Mouse (Mus musculus) CH12.LX (cell line): ENCODE measurements around the gene Cd5. TPM values are rescaled to one million over a fixed set of nuclear protein-coding genes. Genes with fewer than 3 reads are reported as not detected.

Experiments used
- DNase-seq: peaks from one replicate; pipeline ENCODE4 v3.0.0-alpha.2; 2013; ENCODE audit errors: extremely low read depth
- H3K27ac ChIP-seq: 2 replicates; pipeline ENCODE4 v1.5.1; 2012; ENCODE audit warnings: low read depth, mild to moderate bottlenecking, control low read depth, moderate library complexity; ENCODE audit not compliant: insufficient read depth
- H3K27me3 ChIP-seq: replicated peaks from 2 replicates; pipeline ENCODE3; 2012; ENCODE audit warnings: inconsistent platforms
- H3K36me3 ChIP-seq, 2 experiments: replicated peaks in 1 of 2; 2 replicates each; pipeline versions ENCODE3 to v1.6.1; 2012; ENCODE audit warnings: inconsistent platforms in 1 of 2, low read length in 1 of 2, mild to moderate bottlenecking in 1 of 2, mixed read lengths in 1 of 2, moderate library complexity in 1 of 2; ENCODE audit not compliant: control insufficient read depth in 1 of 2, insufficient read depth in 1 of 2
- H3K4me1 ChIP-seq, 2 experiments: 2 replicates each; pipeline ENCODE4 v1.6.1; 2012; ENCODE audit warnings: inconsistent platforms in 1 of 2, moderate library complexity in 1 of 2; ENCODE audit not compliant: insufficient read depth in 2 of 2, control insufficient read depth in 1 of 2
- H3K4me2 ChIP-seq: 2 replicates; pipeline ENCODE4 v1.6.1; 2012; ENCODE audit warnings: low read depth, mild to moderate bottlenecking, control low read depth; ENCODE audit not compliant: poor library complexity, insufficient read depth, severe bottlenecking
- H3K4me3 ChIP-seq, 3 experiments: fragments of 150-350 bp in 1 of 3; sonication (generic) in 1 of 3; replicated peaks in 1 of 3; 2 replicates each; pipeline versions ENCODE3 to v1.5.1; 2011 to 2012; ENCODE audit warnings: low read depth in 2 of 3, low read length in 2 of 3, mild to moderate bottlenecking in 2 of 3, moderate library complexity in 2 of 3, control low read depth in 1 of 3, improper control_type of control experiment in 1 of 3, inconsistent platforms in 1 of 3, mixed read lengths in 1 of 3; ENCODE audit not compliant: poor library complexity in 1 of 3
- H3K79me2 ChIP-seq: replicated peaks from 2 replicates; pipeline ENCODE4 v1.6.1; 2012; ENCODE audit warnings: mild to moderate bottlenecking, moderate library complexity; ENCODE audit not compliant: control insufficient read depth, poor library complexity, insufficient read depth, severe bottlenecking; ENCODE audit errors: extremely low read depth
- H3K9ac ChIP-seq: 2 replicates; pipeline ENCODE4 v1.6.1; 2012; ENCODE audit warnings: low read depth, mild to moderate bottlenecking, control low read depth, moderate library complexity; ENCODE audit not compliant: insufficient read depth
- H3K9me3 ChIP-seq: replicated peaks from 2 replicates; pipeline ENCODE3; 2012; ENCODE audit warnings: low read length, inconsistent platforms, mixed read lengths
- CHD2 ChIP-seq: IDR thresholded peaks from 2 replicates; pipeline ENCODE4 v1.6.1; 2011; ENCODE audit warnings: low read length, improper control_type of control experiment
- CTCF ChIP-seq, 2 experiments: IDR thresholded peaks in 1 of 2; conservative IDR thresholded peaks in 1 of 2; 2 replicates each; pipeline ENCODE4 v1.5.1; 2011 to 2012; ENCODE audit warnings: low read depth in 2 of 2, low read length in 2 of 2, improper control_type of control experiment in 1 of 2, inconsistent platforms in 1 of 2, mild to moderate bottlenecking in 1 of 2, moderate library complexity in 1 of 2
- E2F4 ChIP-seq: IDR thresholded peaks from 2 replicates; pipeline ENCODE4 v1.6.1; 2011; ENCODE audit warnings: low read depth, low read length, improper control_type of control experiment; ENCODE audit not compliant: insufficient replicate concordance
- GABPA ChIP-seq: IDR thresholded peaks from 2 replicates; pipeline ENCODE4 v1.6.1; 2012; ENCODE audit warnings: low read depth, low read length, improper control_type of control experiment, inconsistent platforms; ENCODE audit not compliant: insufficient replicate concordance
- IRF4 ChIP-seq: IDR thresholded peaks from 2 replicates; pipeline ENCODE4 v1.6.1; 2014; ENCODE audit warnings: low read depth, mild to moderate bottlenecking, inconsistent platforms, low read length, improper control_type of control experiment
- JUN ChIP-seq: IDR thresholded peaks from 2 replicates; pipeline ENCODE4 v1.6.1; 2011; ENCODE audit warnings: low read depth, mild to moderate bottlenecking, low read length, improper control_type of control experiment, moderate library complexity; ENCODE audit not compliant: insufficient read depth
- JUND ChIP-seq: conservative IDR thresholded peaks from 2 replicates; pipeline ENCODE4 v1.6.1; 2011; ENCODE audit warnings: low read depth, low read length, improper control_type of control experiment
- MAZ ChIP-seq: IDR thresholded peaks from 2 replicates; pipeline ENCODE4 v1.6.1; 2012; ENCODE audit warnings: low read depth, mild to moderate bottlenecking, inconsistent platforms, low read length, improper control_type of control experiment, moderate library complexity
- MEF2A ChIP-seq: IDR thresholded peaks from 2 replicates; pipeline ENCODE4 v1.6.1; 2014; ENCODE audit warnings: low read depth, mild to moderate bottlenecking, inconsistent platforms, low read length, improper control_type of control experiment, borderline replicate concordance
- MYC ChIP-seq: IDR thresholded peaks from 2 replicates; pipeline ENCODE4 v1.6.1; 2011; ENCODE audit warnings: low read depth, mild to moderate bottlenecking, improper control_type of control experiment, low read length
- NELFE ChIP-seq: IDR thresholded peaks from 2 replicates; pipeline ENCODE4 v1.6.1; 2011; ENCODE audit warnings: low read depth, low read length, improper control_type of control experiment
- PAX5 ChIP-seq: IDR thresholded peaks from 2 replicates; pipeline ENCODE4 v1.6.1; 2012; ENCODE audit warnings: low read length, inconsistent platforms, mixed read lengths
- POLR2A ChIP-seq: IDR thresholded peaks from 2 replicates; pipeline ENCODE4 v1.6.1; 2011; ENCODE audit warnings: low read depth, mild to moderate bottlenecking, improper control_type of control experiment, low read length
- RAD21 ChIP-seq: IDR thresholded peaks from 2 replicates; pipeline ENCODE4 v1.6.1; 2011; ENCODE audit warnings: low read depth, mild to moderate bottlenecking, low read length, improper control_type of control experiment, moderate library complexity
- SIN3A ChIP-seq: IDR thresholded peaks from 2 replicates; pipeline ENCODE4 v1.6.1; 2012; ENCODE audit warnings: low read length, improper control_type of control experiment, inconsistent platforms
- USF1 ChIP-seq: IDR thresholded peaks from 2 replicates; pipeline ENCODE4 v1.6.1; 2014; ENCODE audit warnings: low read depth, mild to moderate bottlenecking, inconsistent platforms, low read length, improper control_type of control experiment
- ZNF384 ChIP-seq: IDR thresholded peaks from 2 replicates; pipeline ENCODE4 v1.6.1; 2012; ENCODE audit warnings: low read depth, low read length, improper control_type of control experiment, inconsistent platforms
- dilution Hi-C: fragments of 300-500 bp; cut with MboI; formaldehyde crosslinking; loops from 2 replicates; pipeline ENCODE4 v1.14.3; 2020; ENCODE audit warnings: low sequenced_read_pairs; ENCODE audit not compliant: extremely low pct_unique_long_range_greater_than_20kb, extremely low pct_ligation_motif_present
- in situ Hi-C: fragments of 300-500 bp; cut with MboI; formaldehyde crosslinking; loops from 3 replicates; pipeline ENCODE4 v1.14.3; 2019; ENCODE audit warnings: low sequenced_read_pairs, low pct_ligation_motif_present, low pct_unique_long_range_greater_than_20kb, mixed read lengths
- polyA plus RNA-seq: library from polyadenylated mRNA; unstranded; fragments of >175 nt; gene quantifications from 2 replicates; pipeline ENCODE4 v1.2.1, GENCODE M21; 2012; ENCODE audit warnings: low read depth; ENCODE audit not compliant: insufficient read length
- total RNA-seq, 2 experiments: library from RNA; depleted of rRNA; stranded (reverse); fragments of 300-350 nt in 1 of 2; fragments of >200 nt in 1 of 2; gene quantifications; 2 replicates each; pipeline ENCODE4 v1.2.3; 2012 to 2014

The Cd5 gene
- total and polyA plus RNA-seq, 3 experiments = 8.7 to 51.4 (median 17.7) TPM

- dilution Hi-C loops = no loop called here
- Histone ChIP-seq H3K9me3 (no peaks in the 10 kb centered on the region), H3K4me3 (no peak overlapping the region), H3K4me1 (peaks cover 0 to 50% of the 10 kb centered on the region in 2 experiments; a peak in 2 of 4 replicates), H3K27ac (no peak overlapping the region), H3K4me2 (no peak overlapping the region), H3K79me2 (peaks cover 16% of the 10 kb centered on the region), H3K36me3 (peaks cover 16 to 70% of the 10 kb centered on the region in 2 experiments), H3K9ac (no peak overlapping the region), H3K27me3 (no peaks in the 10 kb centered on the region)
- TF ChIP-seq IRF4 (no peak), JUN (no peak), ZNF384 (no peak), CHD2 (no peak), USF1 (no peak), E2F4 (no peak), MEF2A (no peak), NELFE (no peak), RAD21 (no peak), SIN3A (no peak), POLR2A (no peak), MYC (no peak), JUND (no peak), MAZ (no peak), GABPA (no peak), PAX5 (no peak)
- DNase-seq = no peak
- in situ Hi-C loops = no loop called here
Observed at GRCm38 (mm10) chr19:10703470-10703869, 35.3 kb downstream of the Cd5 start.

DNA sequence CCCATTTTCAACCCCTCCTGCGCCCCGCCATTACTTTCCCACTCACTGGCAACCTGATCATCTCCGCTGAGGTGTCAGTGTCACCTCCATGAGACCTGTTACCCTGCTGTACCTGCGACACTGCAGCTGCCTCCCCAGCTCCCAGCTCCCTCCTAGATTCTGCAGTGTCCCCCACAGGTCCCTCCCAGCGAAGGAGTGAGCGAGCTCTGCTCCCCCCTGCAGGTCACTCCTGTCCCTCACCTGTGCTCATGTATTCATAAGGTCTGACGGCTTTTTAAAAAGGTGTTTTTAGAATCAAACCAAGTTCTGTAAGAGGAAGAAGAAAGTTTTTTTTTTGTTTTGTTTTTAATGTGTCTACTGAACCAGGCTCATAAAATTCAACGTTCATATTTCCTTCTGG is 36.7 kb downstream of the Cd5 start:
- TF ChIP-seq CTCF (conservative IDR thresholded peaks at IDR 0.05 in 1 of 2, IDR thresholded peaks at IDR 0.05 in 1 of 2; ENCODE audit: low read depth in 2 of 2, low read length in 2 of 2) (0 out of 4 replicates have a peak, but pooled peaks of 1 of the 2 experiments have one; percentile 2), JUN (no peak)
- H3K27me3 ChIP-seq = no peaks in the 10 kb centered on the region
- peaks cover 25% of the 10 kb centered on the region for H3K79me2 ChIP-seq
- peaks cover 0 to 60% of the 10 kb centered on the region in 2 experiments; a peak in 3 of 4 replicates for H3K4me1 ChIP-seq
- no peak overlapping the region for H3K27ac ChIP-seq
- H3K9me3 ChIP-seq = no peaks in the 10 kb centered on the region
- dilution Hi-C loops (no loop called here), in situ Hi-C loops (no loop called here)
- no peak for DNase-seq
- peaks cover 8 to 59% of the 10 kb centered on the region in 2 experiments for H3K36me3 ChIP-seq
- no peak overlapping the region for H3K9ac ChIP-seq
- H3K4me2 ChIP-seq = no peak overlapping the region
- H3K4me3 ChIP-seq = no peak overlapping the region
